Mouse (Mus musculus): Measurements from ENCODE around the gene 2010005H15Rik.
"Not testable (repeated sequence)": the region's sequence is repeated elsewhere in the genome, so short reads cannot be mapped to it uniquely, and the experiment has no call there.

Gene 2010005H15Rik

DNA sequence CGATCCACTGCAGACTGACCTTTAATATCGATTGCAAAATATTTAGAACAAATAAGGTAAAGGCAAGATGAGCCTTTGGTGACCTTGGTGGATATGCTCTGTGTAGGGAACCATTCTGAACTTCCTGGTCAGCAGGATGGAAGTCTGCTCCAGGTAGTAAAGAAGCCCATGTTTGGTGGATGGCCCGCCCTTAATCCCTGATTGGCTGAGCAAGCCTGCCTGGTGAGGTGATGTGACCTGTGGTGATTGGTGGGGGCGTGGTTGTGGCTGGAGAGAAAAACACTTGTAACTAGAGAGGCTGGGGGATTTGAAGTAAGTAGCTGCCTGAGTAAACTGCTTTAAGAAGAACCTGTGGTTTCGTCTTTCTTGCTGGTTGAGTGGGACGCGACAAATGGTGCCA, at the start of gene 2010005H15Rik:
Gene 2010005H15Rik, plus strand, starts transcription at position 301 of the 400 bp plus-strand sequence.
- not testable (repeated sequence) for DNase-seq (ENCODE audit: low spot score in 2 of 2)

- no peak for DNase-seq (ENCODE audit: low spot score in 2 of 2)
Observed at GRCm38 (mm10) chr16:36176108-36176507, 45.2 kb upstream of the 2010005H15Rik start.

- no peak for DNase-seq (ENCODE audit: low spot score in 2 of 2)
Observed at GRCm38 (mm10) chr16:36179910-36180309, 41.4 kb upstream of the 2010005H15Rik start.

GRCm38 (mm10) chr16:36183912-36184311, 37.4 kb upstream of the 2010005H15Rik start, which contains the start of gene Gm5483:
Gene Gm5483 (plus strand): TSS chr16:36184212.
- DNase-seq (ENCODE audit: low spot score in 2 of 2): not testable (repeated sequence)

DNA sequence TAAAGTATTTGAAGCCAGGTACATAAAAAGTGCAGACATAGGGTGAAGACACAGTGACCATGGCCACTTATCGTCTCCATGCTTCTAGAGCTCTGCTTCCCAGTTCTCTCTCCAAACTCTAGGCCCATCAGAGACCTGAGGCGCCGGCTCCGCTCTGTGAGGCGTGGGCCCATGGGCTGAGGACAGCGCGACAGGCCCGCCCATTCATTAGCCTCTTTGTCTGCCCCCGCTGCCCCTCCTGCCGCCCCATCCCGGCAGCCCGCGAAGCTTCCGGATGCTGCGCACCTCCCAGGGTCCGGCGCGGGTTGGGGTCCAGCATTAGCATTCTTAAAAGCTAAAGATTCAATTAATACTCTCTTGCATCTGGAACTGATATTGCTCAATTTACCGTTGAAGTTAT, 22.0 kb upstream of the 2010005H15Rik start:
- no peak for DNase-seq (ENCODE audit: low spot score in 2 of 2)

DNA sequence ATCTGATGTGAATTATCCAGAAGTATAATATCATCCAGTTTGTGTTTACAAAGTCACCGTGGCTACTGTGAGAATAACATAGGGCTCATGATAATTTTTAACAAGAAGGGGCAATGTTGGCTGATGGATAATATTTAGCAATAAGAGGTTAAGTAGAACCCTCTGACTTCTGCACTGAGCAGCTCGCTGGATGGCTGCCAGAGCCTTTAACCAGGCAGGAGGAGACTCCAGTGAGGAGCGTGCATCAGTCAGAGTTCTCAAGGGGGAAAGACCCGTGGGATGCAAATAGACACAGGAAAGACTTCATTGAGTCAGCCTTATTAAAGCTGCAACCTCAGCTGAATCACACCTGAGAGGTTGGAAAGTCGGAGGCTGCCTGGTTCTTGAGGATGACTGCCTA, 17.4 kb upstream of the 2010005H15Rik start:
- no peak for DNase-seq (ENCODE audit: low spot score in 2 of 2)

- DNase-seq (ENCODE audit: low spot score in 2 of 2): not testable (repeated sequence)
Observed at GRCm38 (mm10) chr16:36205684-36206083, 15.6 kb upstream of the 2010005H15Rik start.

- DNase-seq (ENCODE audit: low spot score in 2 of 2): no peak
Observed at GRCm38 (mm10) chr16:36209967-36210453, 11.3 kb upstream of the 2010005H15Rik start, which contains the start of gene Gm5416. Gene Gm5416 (plus strand): TSS chr16:36210403.

GRCm38 (mm10) chr16:36260585-36260984, 39.3 kb downstream of the 2010005H15Rik start:
- not testable (repeated sequence) for DNase-seq (ENCODE audit: low spot score in 2 of 2)

DNA sequence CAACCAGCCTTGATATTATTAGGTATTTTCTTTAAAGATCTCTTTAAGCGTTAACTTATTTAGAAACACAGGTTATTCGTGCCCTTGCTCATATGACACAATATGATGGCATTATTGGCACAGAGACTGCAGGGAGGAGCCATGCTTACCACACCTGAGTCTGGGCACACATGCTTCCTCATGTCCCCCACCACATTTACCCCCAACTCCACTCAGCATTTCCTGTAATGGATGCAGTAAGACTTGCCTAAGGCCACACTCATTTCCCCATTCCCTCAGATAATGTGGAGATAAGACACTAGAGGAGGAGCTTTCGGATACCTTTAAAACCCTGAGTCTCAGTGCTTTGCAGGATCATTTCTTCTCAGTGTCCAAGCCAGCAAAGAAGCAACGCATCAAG, 55.5 kb downstream of the 2010005H15Rik start, which contains the start of gene Stfa1:
Gene Stfa1, plus strand, starts transcription at position 156 of the 400 bp plus-strand sequence.
- not testable (repeated sequence) for DNase-seq (ENCODE audit: low spot score in 2 of 2)

DNA sequence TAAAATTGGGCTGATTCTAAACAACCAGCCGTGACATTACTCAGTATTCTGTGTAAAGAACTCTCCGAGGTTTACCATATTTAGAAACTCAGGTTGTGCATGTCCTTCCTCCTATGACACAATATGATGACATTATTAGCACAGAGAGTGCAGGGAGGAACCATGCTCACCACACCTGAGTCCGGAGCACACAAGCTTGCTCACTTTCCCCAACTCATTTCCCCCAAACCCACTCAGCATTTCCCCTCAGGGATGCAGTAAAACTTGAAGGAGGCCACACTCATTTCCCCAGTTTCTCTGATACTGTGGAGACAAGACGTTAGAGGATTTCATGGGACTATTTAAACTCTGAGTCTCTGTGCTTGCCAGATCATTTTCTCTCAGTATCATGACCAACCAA, 67.9 kb downstream of the 2010005H15Rik start:
- no peak for DNase-seq (ENCODE audit: low spot score in 2 of 2)

Data from frontal cortex, postnatal 36 days (tissue).